Mouse (Mus musculus) naive thymus-derived CD4-positive, alpha-beta T cell, adult 2 months (primary cell): ENCODE measurements around the gene Fxyd1.

ENCODE experiments used
- DNase-seq: peaks from one replicate; pipeline ENCODE4 v3.0.0-alpha.2; 2011; ENCODE audit warnings: low read depth

Fxyd1 gene

GRCm38 (mm10) chr7:31052636-31053434 lies 4.2 kb downstream of the Fxyd1 start:
- peak; percentile 53 for DNase-seq

GRCm38 (mm10) chr7:31052251-31052635 lies 4.8 kb downstream of the Fxyd1 start:
- DNase-seq: no peak

- no peak for DNase-seq
Observed at GRCm38 (mm10) chr7:31051321-31052021, 5.5 kb downstream of the Fxyd1 start, which contains the start of gene Fxyd7. Gene Fxyd7, minus strand, starts transcription at chr7:31051467.

GRCm38 (mm10) chr7:31050921-31051320 lies 6.1 kb downstream of the Fxyd1 start:
- no peak for DNase-seq

- DNase-seq: no peak
Observed at GRCm38 (mm10) chr7:31050487-31050886, 6.5 kb downstream of the Fxyd1 start.

- DNase-seq: no peak
Observed at GRCm38 (mm10) chr7:31049846-31050281, 7.1 kb downstream of the Fxyd1 start.

GRCm38 (mm10) chr7:31049135-31049845 lies 7.7 kb downstream of the Fxyd1 start:
- peak; percentile 56 for DNase-seq

GRCm38 (mm10) chr7:31042431-31042910 lies 14.5 kb downstream of the Fxyd1 start, which contains the start of gene Fxyd5:
Gene Fxyd5, minus strand, starts transcription at chr7:31042481.
- DNase-seq: no peak

GRCm38 (mm10) chr7:31041662-31042315 lies 15.2 kb downstream of the Fxyd1 start:
- DNase-seq: peak; percentile 83

- peak; percentile 56 for DNase-seq
Observed at GRCm38 (mm10) chr7:31041023-31041407, 16.0 kb downstream of the Fxyd1 start.

GRCm38 (mm10) chr7:31040281-31041022 lies 16.5 kb downstream of the Fxyd1 start:
- DNase-seq: peak; percentile 46

- peak; percentile 54 for DNase-seq
Observed at GRCm38 (mm10) chr7:31039011-31039410, 18.0 kb downstream of the Fxyd1 start.

- DNase-seq: peak; percentile 76
Observed at GRCm38 (mm10) chr7:31037675-31038074, 19.3 kb downstream of the Fxyd1 start.

- DNase-seq: peak; percentile 63
Observed at GRCm38 (mm10) chr7:31036917-31037316, 20.1 kb downstream of the Fxyd1 start.

- DNase-seq: no peak
Observed at GRCm38 (mm10) chr7:31035291-31035690, 21.7 kb downstream of the Fxyd1 start.

- DNase-seq: peak; percentile 89
Observed at GRCm38 (mm10) chr7:31034789-31035188, 22.2 kb downstream of the Fxyd1 start.

- DNase-seq: peak; percentile 84
Observed at GRCm38 (mm10) chr7:31033409-31034165, 23.4 kb downstream of the Fxyd1 start.

- DNase-seq: peak; percentile 55
Observed at GRCm38 (mm10) chr7:31031731-31032130, 25.3 kb downstream of the Fxyd1 start.

GRCm38 (mm10) chr7:31030717-31031116 lies 26.3 kb downstream of the Fxyd1 start:
- DNase-seq: peak; percentile 54

GRCm38 (mm10) chr7:31028609-31029008 lies 28.4 kb downstream of the Fxyd1 start:
- peak; percentile 48 for DNase-seq
